Mouse (Mus musculus) erythroblast, embryonic 14.5 days (primary cell): Measurements from ENCODE around the gene Gm960. TPM values are rescaled to one million over a fixed set of nuclear protein-coding genes. Genes with fewer than 3 reads are reported as not detected.

ENCODE experiments used
- H3K27me3 ChIP-seq: 2 replicates; pipeline ENCODE4 v1.6.1; 2012; ENCODE audit warnings: inconsistent platforms; ENCODE audit not compliant: control insufficient read depth
- H3K36me3 ChIP-seq: 2 replicates; pipeline ENCODE4 v1.6.1; 2012; ENCODE audit warnings: mild to moderate bottlenecking, inconsistent platforms; ENCODE audit not compliant: control insufficient read depth
- H3K4me1 ChIP-seq: 2 replicates; pipeline ENCODE4 v1.6.1; 2012; ENCODE audit warnings: inconsistent platforms; ENCODE audit not compliant: control insufficient read depth
- H3K4me3 ChIP-seq: replicated peaks from 2 replicates; pipeline ENCODE3; 2012; ENCODE audit warnings: moderate library complexity, mild to moderate bottlenecking, inconsistent platforms
- H3K9me3 ChIP-seq: 2 replicates; pipeline ENCODE4 v1.6.1; 2012; ENCODE audit warnings: low read length, inconsistent platforms, mixed read lengths; ENCODE audit not compliant: control insufficient read depth
- GATA1 ChIP-seq: IDR thresholded peaks from 2 replicates; pipeline ENCODE4 v1.6.1; 2012; ENCODE audit warnings: low read length, inconsistent platforms, mixed read lengths
- TAL1 ChIP-seq: IDR thresholded peaks from 3 replicates; pipeline ENCODE4 v1.6.1; 2012; ENCODE audit warnings: low read length, inconsistent platforms, mixed read lengths
- polyA plus RNA-seq: library from polyadenylated mRNA; stranded (reverse); fragments of >175 nt; gene quantifications from 2 replicates; pipeline ENCODE4 v1.2.3, GENCODE M21; 2012

The Gm960 gene
- polyA plus RNA-seq, 1 experiment, result 0.18 TPM

GRCm38 (mm10) chr19:4713886-4714285 lies 15.4 kb upstream of the Gm960 start:
- Histone ChIP-seq H3K4me3 (no peak overlapping the region), H3K4me1 (no peaks in the 10 kb centered on the region), H3K36me3 (no peaks in the 10 kb centered on the region), H3K9me3 (no peaks in the 10 kb centered on the region), H3K27me3 (peaks cover 65% of the 10 kb centered on the region)
- TF ChIP-seq TAL1, result no peak
- TF ChIP-seq GATA1, result no peak

GRCm38 (mm10) chr19:4712781-4713526 lies 14.5 kb upstream of the Gm960 start:
- TF ChIP-seq TAL1 (no peak), GATA1 (no peak)
- H3K27me3 ChIP-seq, result peaks cover 67% of the 10 kb centered on the region

GRCm38 (mm10) chr19:4712156-4712780 lies 13.8 kb upstream of the Gm960 start:
- H3K27me3 ChIP-seq, result peaks cover 67% of the 10 kb centered on the region

More at GRCm38 (mm10) chr19:4712781-4713526, 14.5 kb upstream of the Gm960 start:
- Histone ChIP-seq H3K9me3 (no peaks in the 10 kb centered on the region), H3K4me3 (no peak overlapping the region), H3K36me3 (no peaks in the 10 kb centered on the region), H3K4me1 (no peaks in the 10 kb centered on the region)

DNA sequence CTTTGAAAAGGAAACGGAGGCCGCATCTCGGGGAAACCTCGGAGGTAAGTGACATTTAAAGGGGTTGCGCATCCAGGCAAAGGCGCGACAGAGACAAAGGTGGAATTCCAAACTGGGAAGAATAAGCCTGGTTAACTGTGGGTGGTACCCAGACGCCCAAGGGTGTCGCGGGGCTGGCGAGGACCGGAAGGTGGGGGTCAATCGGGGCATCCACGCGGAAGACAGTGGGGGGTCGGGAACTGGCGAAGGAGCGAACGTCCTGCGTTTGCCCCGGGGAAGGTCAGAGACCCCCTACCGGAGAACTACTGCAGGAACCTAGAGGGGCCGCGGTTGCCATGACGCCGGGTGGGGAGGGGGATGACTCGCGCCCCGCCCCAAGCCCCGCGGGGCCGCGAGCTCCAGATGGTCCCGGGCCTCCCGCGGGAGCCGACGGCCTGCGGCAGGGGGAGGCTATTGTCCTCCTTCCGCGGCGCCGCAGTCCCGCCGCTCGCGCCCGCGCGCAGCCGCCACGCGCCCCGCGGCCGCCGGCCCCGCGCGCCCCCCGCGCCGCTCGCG lies 13.2 kb upstream of the Gm960 start:
- peaks cover 65% of the 10 kb centered on the region for H3K27me3 ChIP-seq

More at GRCm38 (mm10) chr19:4712156-4712780, 13.8 kb upstream of the Gm960 start:
- Histone ChIP-seq H3K36me3 (no peaks in the 10 kb centered on the region), H3K9me3 (no peaks in the 10 kb centered on the region), H3K4me3 (no peak overlapping the region), H3K4me1 (no peaks in the 10 kb centered on the region)
- TF ChIP-seq GATA1 (no peak), TAL1 (no peak)

GRCm38 (mm10) chr19:4711098-4711600 lies 12.7 kb upstream of the Gm960 start, which contains the start of gene Sptbn2:
Sptbn2 (plus strand) TSS chr19:4711167.
- Histone ChIP-seq H3K4me1 (no peaks in the 10 kb centered on the region), H3K9me3 (no peaks in the 10 kb centered on the region), H3K27me3 (peaks cover 65% of the 10 kb centered on the region), H3K36me3 (no peaks in the 10 kb centered on the region), H3K4me3 (no peak within 1 kb of the TSS)
- TF ChIP-seq TAL1 (no peak), GATA1 (no peak)

More for the DNA sequence above, 13.2 kb upstream of the Gm960 start:
- Histone ChIP-seq H3K4me3 (no peak overlapping the region), H3K36me3 (no peaks in the 10 kb centered on the region), H3K9me3 (no peaks in the 10 kb centered on the region), H3K4me1 (no peaks in the 10 kb centered on the region)
- no peak for TF ChIP-seq TAL1
- no peak for TF ChIP-seq GATA1

DNA sequence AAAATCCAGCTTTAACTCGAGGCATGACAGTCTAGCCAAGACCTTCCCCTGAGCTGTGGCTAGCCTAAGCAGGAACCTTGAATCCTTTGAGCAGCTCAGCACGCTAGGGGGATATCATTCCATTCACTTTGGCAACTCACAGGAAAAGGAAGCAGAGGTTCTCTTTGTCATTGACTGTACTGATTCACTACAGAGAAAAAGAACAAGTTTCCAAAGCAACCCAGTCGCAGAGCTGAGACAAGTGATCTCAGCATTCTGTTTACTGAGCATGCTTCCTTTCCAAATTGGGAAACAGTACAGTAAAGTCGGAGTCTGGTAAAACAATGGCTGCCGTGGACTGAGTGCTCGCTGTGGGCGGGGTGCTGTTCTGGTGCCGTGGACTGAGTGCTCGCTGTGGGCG lies 10.3 kb upstream of the Gm960 start:
- no peaks in the 10 kb centered on the region for H3K36me3 ChIP-seq
- no peaks in the 10 kb centered on the region for H3K4me1 ChIP-seq
- no peaks in the 10 kb centered on the region for H3K9me3 ChIP-seq
- peaks cover 48% of the 10 kb centered on the region for H3K27me3 ChIP-seq
- no peak for TF ChIP-seq GATA1
- TF ChIP-seq TAL1, result no peak
- H3K4me3 ChIP-seq, result no peak overlapping the region

GRCm38 (mm10) chr19:4701221-4701620 lies 2.8 kb upstream of the Gm960 start:
- Histone ChIP-seq H3K36me3 (no peaks in the 10 kb centered on the region), H3K27me3 (peaks cover 50% of the 10 kb centered on the region), H3K9me3 (no peaks in the 10 kb centered on the region), H3K4me3 (no peak overlapping the region), H3K4me1 (peaks cover 4% of the 10 kb centered on the region; the same call in 1 of the 2 replicates)
- no peak for TF ChIP-seq TAL1
- no peak for TF ChIP-seq GATA1

DNA sequence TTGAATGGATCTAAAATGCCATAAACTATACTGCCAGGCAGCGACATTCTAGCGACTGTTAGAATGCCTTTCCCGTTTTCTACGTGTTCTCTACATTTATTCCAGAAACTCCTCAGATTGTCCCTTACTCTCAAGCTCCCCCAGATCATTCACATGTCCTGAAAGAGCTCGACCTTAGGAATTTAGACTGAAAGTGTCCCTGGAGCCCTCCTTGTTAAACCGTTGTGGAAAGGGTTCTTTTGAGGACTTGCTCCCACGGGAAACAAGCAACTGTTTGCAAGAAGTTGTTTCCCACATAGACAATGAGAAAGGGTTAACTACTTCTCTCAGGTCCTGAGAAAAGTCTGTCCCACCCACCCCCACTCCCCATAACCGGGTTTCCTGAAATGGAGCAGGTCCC lies 2.2 kb upstream of the Gm960 start:
- no peak for TF ChIP-seq TAL1
- TF ChIP-seq GATA1, result no peak
- Histone ChIP-seq H3K36me3 (no peaks in the 10 kb centered on the region), H3K9me3 (no peaks in the 10 kb centered on the region), H3K4me1 (peaks cover 4% of the 10 kb centered on the region; the same call in 1 of the 2 replicates), H3K4me3 (no peak overlapping the region), H3K27me3 (peaks cover 50% of the 10 kb centered on the region)

DNA sequence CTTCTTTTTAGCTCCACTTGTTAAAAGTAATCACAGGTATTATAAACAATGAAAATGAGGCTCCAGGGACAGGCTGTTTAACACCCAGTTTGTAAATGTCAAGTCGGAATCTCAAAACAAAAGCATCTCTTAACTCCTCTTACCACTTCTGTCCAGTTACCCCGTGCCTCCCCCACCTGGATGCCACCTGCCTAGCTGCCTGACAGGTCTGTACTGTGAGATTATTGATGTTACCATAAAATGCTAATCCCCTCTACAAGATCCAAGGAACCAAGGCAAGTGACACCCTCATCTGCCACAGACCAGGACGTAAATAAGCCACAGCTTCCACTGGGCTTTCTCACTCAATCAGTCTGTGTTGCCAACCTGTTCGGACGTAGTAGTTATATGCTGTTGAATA lies 1.4 kb upstream of the Gm960 start:
- H3K4me3 ChIP-seq, result no peak overlapping the region
- H3K27me3 ChIP-seq, result peaks cover 50% of the 10 kb centered on the region
- TF ChIP-seq GATA1, result no peak
- no peak for TF ChIP-seq TAL1

More for the DNA sequence above, 1.4 kb upstream of the Gm960 start:
- H3K36me3 ChIP-seq, result no peaks in the 10 kb centered on the region
- no peaks in the 10 kb centered on the region for H3K9me3 ChIP-seq
- H3K4me1 ChIP-seq, result peaks cover 4% of the 10 kb centered on the region; the same call in 1 of the 2 replicates
